Mouse (Mus musculus) kidney, adult 8-10 months (tissue): Measurements from ENCODE around the gene Eml6.
A peak's percentile ranks its signal among the peaks of the same experiment; 100 is the strongest.
"Not testable (repeated sequence)": the region's sequence is repeated elsewhere in the genome, so short reads cannot be mapped to it uniquely, and the experiment has no call there.

Experiments used
- DNase-seq, 2 experiments: peaks; one replicate each; pipeline ENCODE4 v3.0.0; 2022

The Eml6 gene

DNA sequence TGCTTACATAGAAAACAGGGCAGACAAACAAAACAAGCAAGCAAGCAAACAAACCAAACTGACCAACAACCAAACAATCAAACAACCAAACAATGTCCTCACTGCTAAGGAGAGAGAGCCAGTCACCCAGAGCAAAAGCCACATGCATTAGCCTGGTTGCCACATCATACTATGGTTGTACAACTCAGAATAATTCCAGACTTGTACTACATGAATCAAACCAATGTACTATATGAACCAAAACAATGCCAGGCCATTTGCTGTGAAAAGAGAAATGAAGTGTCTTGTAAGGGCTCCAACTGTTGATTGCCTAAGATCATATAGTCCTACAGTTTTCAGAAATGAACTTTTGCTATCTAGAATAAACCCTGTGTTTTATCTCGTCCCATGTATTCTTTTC, 237.3 kb downstream of the Eml6 start:
- no peak for DNase-seq

DNA sequence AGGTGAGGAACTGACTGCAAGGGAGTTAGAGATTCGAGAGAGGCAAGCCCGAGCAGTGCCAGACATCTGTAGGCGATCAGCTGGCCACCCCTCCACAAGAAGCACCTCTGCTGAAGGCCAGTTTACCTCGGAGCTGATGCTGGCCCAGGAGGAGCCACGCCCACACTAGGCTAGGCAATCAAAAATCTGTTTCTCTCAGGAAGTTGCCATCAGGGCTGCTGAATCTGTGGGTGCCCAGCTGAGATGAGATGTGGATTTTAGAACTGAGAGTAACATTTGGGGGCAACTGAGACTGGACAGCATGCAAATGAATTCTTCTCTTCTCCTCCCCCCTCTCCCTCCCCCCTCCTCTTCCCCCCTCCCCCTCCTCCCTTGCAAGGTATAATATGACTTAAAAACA, 238.4 kb downstream of the Eml6 start:
- DNase-seq: no peak

- no peak for DNase-seq
Measured at GRCm38 (mm10) chr11:29786583-29787219, 239.1 kb downstream of the Eml6 start.

- no peak for DNase-seq
Measured at GRCm38 (mm10) chr11:29779409-29780026, 246.3 kb downstream of the Eml6 start.

DNA sequence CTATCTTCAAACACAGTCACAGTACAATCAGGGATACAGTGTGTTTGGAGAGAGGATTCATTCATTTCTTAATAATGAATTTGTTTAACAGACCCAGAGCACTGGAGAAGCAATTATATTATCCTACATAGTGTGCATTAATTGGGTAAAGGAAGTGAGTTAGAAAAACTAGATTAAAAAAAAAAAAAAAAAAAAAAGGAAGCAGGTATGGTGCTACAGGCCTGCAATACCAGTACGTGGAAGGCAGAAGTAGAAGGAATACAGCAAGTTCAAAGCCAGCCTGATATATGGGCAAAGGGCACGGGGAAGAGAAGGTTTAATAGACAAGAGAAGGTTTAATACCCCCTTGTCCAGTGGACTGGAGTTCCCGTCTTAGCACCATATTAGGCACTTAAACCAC, 246.9 kb downstream of the Eml6 start:
- no peak for DNase-seq

- DNase-seq: peak in 1 of 2 experiments; percentile 3
Measured at GRCm38 (mm10) chr11:29777964-29778363, 247.9 kb downstream of the Eml6 start.

GRCm38 (mm10) chr11:29774760-29775159, 251.1 kb downstream of the Eml6 start:
- DNase-seq: no peak

- DNase-seq: no peak
Measured at GRCm38 (mm10) chr11:29774296-29774695, 251.5 kb downstream of the Eml6 start.

DNA sequence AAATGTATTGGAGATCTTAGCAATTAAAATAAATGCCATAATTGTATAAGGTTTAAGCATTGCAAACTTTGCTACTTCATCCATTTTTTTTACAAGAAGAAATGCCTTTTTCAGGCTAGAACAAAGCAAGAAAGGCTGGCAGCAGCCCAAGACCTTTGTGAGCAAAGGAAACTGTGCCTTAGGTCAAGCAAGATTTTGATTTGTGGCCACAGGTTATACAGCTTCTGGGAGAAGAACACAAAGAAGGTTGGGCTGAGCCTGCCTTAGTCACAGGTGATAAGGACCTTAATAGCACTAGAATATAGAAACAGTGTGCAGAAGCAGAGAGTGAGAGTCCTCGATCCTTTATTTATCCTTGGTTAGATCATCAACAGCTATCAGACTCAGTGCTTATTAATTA, 253.6 kb downstream of the Eml6 start:
- peak in 1 of 2 experiments; percentile 2 for DNase-seq

- no peak for DNase-seq
Measured at GRCm38 (mm10) chr11:29770666-29771400, 255.0 kb downstream of the Eml6 start.

- DNase-seq: no peak
Measured at GRCm38 (mm10) chr11:29768523-29768922, 257.3 kb downstream of the Eml6 start.

DNA sequence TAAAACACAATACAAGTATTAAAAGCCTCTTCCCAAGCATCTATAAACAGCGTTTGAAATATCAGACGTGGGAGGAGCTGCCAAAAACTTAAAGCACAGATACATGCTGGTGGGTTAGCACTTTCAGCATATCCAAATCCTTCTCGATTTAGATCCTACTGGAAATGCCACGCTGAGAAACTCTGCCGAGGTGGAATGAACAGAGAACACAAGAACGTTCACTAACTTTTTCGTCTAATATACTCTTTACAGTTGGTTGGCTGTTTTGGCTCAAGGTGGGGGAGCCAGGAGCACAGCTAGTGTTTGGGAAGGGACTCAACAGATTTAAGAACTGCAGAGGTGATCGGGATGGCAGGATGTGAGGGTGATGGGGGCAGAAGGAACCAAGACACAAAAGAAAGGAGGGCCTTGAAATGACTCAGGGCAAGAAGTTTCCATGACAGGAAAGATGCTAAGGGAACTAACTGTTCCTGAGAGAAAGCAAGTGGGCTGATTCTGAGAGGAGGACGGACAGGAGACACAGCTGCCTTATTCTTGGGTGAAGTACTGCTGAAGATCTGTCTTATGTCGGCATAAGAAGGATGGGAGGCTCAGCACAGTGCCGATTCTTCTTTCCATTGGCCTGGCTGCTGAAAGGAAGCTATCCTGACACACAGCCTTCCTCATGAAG, 259.4 kb downstream of the Eml6 start:
- DNase-seq: no peak

GRCm38 (mm10) chr11:29765063-29765462, 260.8 kb downstream of the Eml6 start:
- no peak for DNase-seq

GRCm38 (mm10) chr11:29762768-29763167, 263.1 kb downstream of the Eml6 start:
- no peak for DNase-seq

DNA sequence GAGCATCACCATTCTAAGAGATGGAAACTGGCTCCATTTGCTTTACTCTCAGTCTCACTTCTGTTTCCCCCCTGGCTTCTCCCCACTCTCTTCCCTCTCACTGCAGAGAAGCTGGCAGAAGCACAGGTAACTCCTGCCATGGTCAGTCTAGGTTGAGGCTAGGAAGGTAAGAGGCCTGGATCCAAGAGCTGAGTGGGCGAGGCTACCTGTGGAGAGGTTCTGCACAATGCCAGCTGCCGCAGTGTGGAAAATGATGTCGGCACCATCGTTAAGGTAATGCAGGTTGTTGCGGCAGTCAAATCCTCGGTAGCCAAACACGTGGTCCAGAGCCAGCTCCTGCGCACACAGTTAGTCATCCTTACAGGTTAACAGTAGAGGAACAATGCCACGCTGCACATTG, 264.4 kb downstream of the Eml6 start:
- no peak for DNase-seq

GRCm38 (mm10) chr11:29758617-29759016, 267.2 kb downstream of the Eml6 start:
- DNase-seq: no peak

GRCm38 (mm10) chr11:29756007-29756406, 269.8 kb downstream of the Eml6 start:
- not testable (repeated sequence) for DNase-seq

DNA sequence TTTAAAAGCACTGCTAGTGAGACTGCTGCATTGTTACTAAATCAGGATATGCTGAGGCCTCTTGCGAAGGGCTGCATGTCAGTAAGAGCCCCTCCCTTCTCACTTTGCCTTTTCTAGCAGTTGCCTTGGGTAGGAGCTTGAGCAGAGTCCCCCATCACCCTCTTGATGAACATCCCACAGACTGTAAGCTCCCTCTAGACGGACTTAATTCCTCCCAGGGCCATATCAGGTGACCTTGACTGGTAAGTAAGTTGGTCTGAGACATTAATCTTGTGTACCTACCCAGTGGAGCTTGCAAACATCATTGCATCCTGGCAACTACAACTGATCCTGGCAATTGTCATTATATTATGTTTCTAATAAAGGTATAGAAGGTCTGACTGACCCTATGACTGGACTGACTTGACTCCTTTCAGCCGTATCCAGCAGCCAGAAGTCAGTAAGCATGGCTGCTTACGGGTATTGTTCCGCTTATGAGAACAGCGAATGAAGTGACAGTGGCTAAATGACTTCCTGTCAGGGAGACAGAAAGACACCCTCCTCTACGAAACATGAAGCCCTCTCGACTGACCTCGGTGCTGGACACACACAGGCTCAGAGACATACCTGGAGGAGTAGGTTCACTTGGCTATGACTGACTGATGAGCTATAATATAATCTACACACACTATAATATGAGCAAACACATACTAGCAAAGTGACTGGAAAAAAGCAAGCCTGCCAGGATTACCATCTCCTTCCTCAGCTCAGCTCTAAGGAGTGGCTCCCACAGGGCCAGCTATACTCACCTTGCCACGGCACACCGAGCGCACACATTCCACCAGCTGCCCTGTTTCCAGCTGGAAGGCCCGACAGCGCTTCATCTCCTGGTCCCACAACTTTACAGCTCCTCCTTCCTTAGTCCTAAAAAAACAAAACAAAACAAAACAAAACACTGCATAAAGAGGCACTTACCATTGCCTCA, 273.9 kb downstream of the Eml6 start:
- DNase-seq: no peak

DNA sequence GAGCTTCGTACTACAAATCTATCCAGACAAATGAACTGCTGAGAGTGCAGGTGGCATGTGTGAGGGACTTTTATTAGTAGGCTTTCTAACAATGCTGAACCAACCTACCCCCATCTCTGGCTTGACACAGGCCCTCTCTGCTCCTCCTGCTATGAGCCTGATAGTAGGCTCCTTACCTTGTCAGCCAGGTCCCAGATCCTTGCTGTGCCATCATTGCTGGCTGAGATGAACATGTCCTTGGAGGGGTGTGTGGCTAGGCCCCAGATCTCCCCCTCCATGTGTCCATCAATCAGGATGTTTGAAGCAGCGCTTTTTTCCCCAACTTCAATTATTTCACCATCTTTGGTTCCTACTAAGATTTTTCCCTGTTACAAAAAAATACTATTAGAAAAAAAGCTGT, 274.8 kb downstream of the Eml6 start:
- no peak for DNase-seq

- DNase-seq: no peak
Measured at GRCm38 (mm10) chr11:29749468-29749829, 276.4 kb downstream of the Eml6 start.

GRCm38 (mm10) chr11:29748750-29749467, 276.9 kb downstream of the Eml6 start:
- DNase-seq: no peak

GRCm38 (mm10) chr11:29747881-29748280, 278.0 kb downstream of the Eml6 start:
- no peak for DNase-seq
